Mouse (Mus musculus) midbrain, embryonic 15.5 days (tissue): ENCODE measurements around the gene Ppp1r37. TPM values are rescaled to one million over a fixed set of nuclear protein-coding genes. Genes with fewer than 3 reads are reported as not detected.

ENCODE experiments used
- ATAC-seq: fragments of 200-750 bp; cut with Nextera tagmentation; replicated peaks from 2 replicates; pipeline ENCODE4 v1.8.0; 2017; ENCODE audit warnings: moderate TSS enrichment
- H3K27ac ChIP-seq: fragments of 300-500 bp; sonication (generic); 2 replicates; pipeline ENCODE4 v1.5.1; 2015; ENCODE audit warnings: mild to moderate bottlenecking, inconsistent platforms
- H3K27me3 ChIP-seq: fragments of 300-500 bp; sonication (generic); replicated peaks from 2 replicates; pipeline ENCODE4 v1.6.1; 2015; ENCODE audit warnings: inconsistent platforms
- H3K36me3 ChIP-seq: fragments of 300-500 bp; sonication (generic); replicated peaks from 2 replicates; pipeline ENCODE4 v1.6.1; 2015; ENCODE audit warnings: inconsistent platforms
- H3K4me1 ChIP-seq: fragments of 300-500 bp; sonication (generic); 2 replicates; pipeline ENCODE4 v1.6.1; 2015; ENCODE audit warnings: inconsistent platforms
- H3K4me2 ChIP-seq: fragments of 300-500 bp; sonication (generic); 2 replicates; pipeline ENCODE4 v1.6.1; 2015; ENCODE audit warnings: inconsistent platforms, mild to moderate bottlenecking, moderate library complexity
- H3K4me3 ChIP-seq: fragments of 300-500 bp; sonication (generic); 2 replicates; pipeline ENCODE4 v1.5.1; 2015; ENCODE audit warnings: mild to moderate bottlenecking, inconsistent platforms
- H3K9ac ChIP-seq: fragments of 300-500 bp; sonication (generic); 2 replicates; pipeline ENCODE4 v1.6.1; 2015; ENCODE audit warnings: mild to moderate bottlenecking, inconsistent platforms
- H3K9me3 ChIP-seq: fragments of 300-500 bp; sonication (generic); 2 replicates; pipeline ENCODE4 v1.6.1; 2016; ENCODE audit warnings: inconsistent platforms
- WGBS: fragments of 180-500 bp; shearing (Covaris S2); methylation state at CpG from one replicate; pipeline ENCODE4 v1.1.7; 2015; ENCODE audit warnings: mixed read lengths; 5-methylcytosine and 5-hydroxymethylcytosine counted together
- polyA plus RNA-seq: library from polyadenylated mRNA; unstranded; fragments of >200 nt; fragmentation: Nextera tagmentation; extraction: Ambion mirVana; gene quantifications from 2 replicates; pipeline ENCODE4 v1.2.1, GENCODE M21; 2015

Gene Ppp1r37
- polyA plus RNA-seq, 1 experiment from 2014 or later, result 44.0 TPM

- ATAC-seq, result no peak
- WGBS, result 71% methylated on average over 2 of the region's 2 CpGs
- H3K9me3 ChIP-seq, result no peaks in the 10 kb centered on the region
Measured at GRCm38 (mm10) chr7:19547344-19547969, 15.4 kb downstream of the Ppp1r37 start.

GRCm38 (mm10) chr7:19546007-19546406 is 16.9 kb downstream of the Ppp1r37 start:
- no peaks in the 10 kb centered on the region for H3K9me3 ChIP-seq
- H3K4me2 ChIP-seq, result no peak overlapping the region
- no peaks in the 10 kb centered on the region for H3K27me3 ChIP-seq
- no peak for ATAC-seq
- 68% methylated on average over 3 of the region's 3 CpGs for WGBS
- no peak overlapping the region for H3K4me3 ChIP-seq
- no peak overlapping the region for H3K9ac ChIP-seq
- H3K27ac ChIP-seq, result no peak overlapping the region
- H3K36me3 ChIP-seq, result no peaks in the 10 kb centered on the region
- H3K4me1 ChIP-seq, result peaks cover 18% of the 10 kb centered on the region

More at GRCm38 (mm10) chr7:19547344-19547969, 15.4 kb downstream of the Ppp1r37 start:
- no peaks in the 10 kb centered on the region for H3K36me3 ChIP-seq
- peaks cover 5% of the 10 kb centered on the region for H3K4me1 ChIP-seq
- H3K27me3 ChIP-seq, result no peaks in the 10 kb centered on the region
- no peak overlapping the region for H3K9ac ChIP-seq
- H3K4me2 ChIP-seq, result no peak overlapping the region
- no peak overlapping the region for H3K27ac ChIP-seq
- H3K4me3 ChIP-seq, result no peak overlapping the region

- H3K27me3 ChIP-seq, result no peaks in the 10 kb centered on the region
- no peaks in the 10 kb centered on the region for H3K9me3 ChIP-seq
- H3K4me3 ChIP-seq, result no peak overlapping the region
- H3K4me2 ChIP-seq, result no peak overlapping the region
- H3K4me1 ChIP-seq, result peaks cover 18% of the 10 kb centered on the region
- WGBS, result 60% methylated on average over 6 of the region's 6 CpGs
- ATAC-seq, result no peak
- H3K9ac ChIP-seq, result no peak overlapping the region
- no peaks in the 10 kb centered on the region for H3K36me3 ChIP-seq
- no peak overlapping the region for H3K27ac ChIP-seq
Measured at GRCm38 (mm10) chr7:19543584-19543983, 19.3 kb downstream of the Ppp1r37 start.

- WGBS, result 51% methylated on average over 8 of the region's 8 CpGs
- peaks cover 21% of the 10 kb centered on the region for H3K4me1 ChIP-seq
- no peak overlapping the region for H3K9ac ChIP-seq
- H3K36me3 ChIP-seq, result no peaks in the 10 kb centered on the region
- no peak overlapping the region for H3K4me2 ChIP-seq
- no peak overlapping the region for H3K27ac ChIP-seq
- ATAC-seq, result peak; percentile 59
- no peak overlapping the region for H3K4me3 ChIP-seq
- no peaks in the 10 kb centered on the region for H3K27me3 ChIP-seq
- no peaks in the 10 kb centered on the region for H3K9me3 ChIP-seq
Measured at GRCm38 (mm10) chr7:19542155-19542691, 20.7 kb downstream of the Ppp1r37 start.

GRCm38 (mm10) chr7:19541681-19542154 is 21.2 kb downstream of the Ppp1r37 start:
- Histone ChIP-seq H3K27ac (no peak overlapping the region), H3K9ac (no peak overlapping the region), H3K36me3 (no peaks in the 10 kb centered on the region), H3K9me3 (no peaks in the 10 kb centered on the region), H3K4me3 (no peak overlapping the region), H3K27me3 (no peaks in the 10 kb centered on the region), H3K4me1 (peaks cover 21% of the 10 kb centered on the region), H3K4me2 (no peak overlapping the region)
- peak; percentile 24; the same call in 1 of the 2 replicates for ATAC-seq
- WGBS, result 58% methylated on average over 7 of the region's 7 CpGs

- no peak for ATAC-seq
- Histone ChIP-seq H3K4me3 (no peak overlapping the region), H3K9me3 (no peaks in the 10 kb centered on the region), H3K27me3 (no peaks in the 10 kb centered on the region), H3K9ac (no peak overlapping the region), H3K4me2 (no peak overlapping the region), H3K4me1 (peaks cover 21% of the 10 kb centered on the region), H3K27ac (no peak overlapping the region), H3K36me3 (no peaks in the 10 kb centered on the region)
- 93% methylated on average over 2 of the region's 2 CpGs for WGBS
Measured at GRCm38 (mm10) chr7:19540771-19541566, 21.9 kb downstream of the Ppp1r37 start.

- Histone ChIP-seq H3K4me3 (no peak overlapping the region), H3K27ac (no peak overlapping the region), H3K9me3 (no peaks in the 10 kb centered on the region), H3K27me3 (no peaks in the 10 kb centered on the region), H3K36me3 (peaks cover 29% of the 10 kb centered on the region; the same call in 1 of the 2 replicates), H3K4me1 (peaks cover 3% of the 10 kb centered on the region; the same call in 1 of the 2 replicates), H3K9ac (no peak overlapping the region), H3K4me2 (no peak overlapping the region)
- 94% methylated on average over 10 of the region's 10 CpGs for WGBS
- ATAC-seq, result no peak
Measured at GRCm38 (mm10) chr7:19534676-19535075, 28.2 kb downstream of the Ppp1r37 start.

GRCm38 (mm10) chr7:19532240-19532639 is 30.6 kb downstream of the Ppp1r37 start:
- H3K27me3 ChIP-seq, result no peaks in the 10 kb centered on the region
- H3K4me2 ChIP-seq, result no peak overlapping the region
- H3K9ac ChIP-seq, result no peak overlapping the region
- no peak overlapping the region for H3K27ac ChIP-seq
- H3K4me3 ChIP-seq, result no peak overlapping the region
- peaks cover 29% of the 10 kb centered on the region; the same call in 1 of the 2 replicates for H3K36me3 ChIP-seq
- WGBS, result 88% methylated on average over 14 of the region's 14 CpGs
- H3K9me3 ChIP-seq, result no peaks in the 10 kb centered on the region
- no peak for ATAC-seq
- no peaks in the 10 kb centered on the region for H3K4me1 ChIP-seq

GRCm38 (mm10) chr7:19531077-19531476 is 31.8 kb downstream of the Ppp1r37 start:
- ATAC-seq, result no peak
- Histone ChIP-seq H3K4me1 (no peaks in the 10 kb centered on the region), H3K9ac (no peak overlapping the region), H3K36me3 (peaks cover 29% of the 10 kb centered on the region; the same call in 1 of the 2 replicates), H3K9me3 (no peaks in the 10 kb centered on the region), H3K4me2 (no peak overlapping the region), H3K27ac (no peak overlapping the region), H3K27me3 (no peaks in the 10 kb centered on the region), H3K4me3 (no peak overlapping the region)
- 76% methylated on average over 10 of the region's 10 CpGs for WGBS

GRCm38 (mm10) chr7:19525105-19525481 is 37.8 kb downstream of the Ppp1r37 start:
- peaks cover 23% of the 10 kb centered on the region for H3K4me1 ChIP-seq
- WGBS, result 71% methylated on average over 2 of the region's 2 CpGs
- no peak overlapping the region for H3K4me3 ChIP-seq
- H3K36me3 ChIP-seq, result no peaks in the 10 kb centered on the region
- no peak overlapping the region for H3K4me2 ChIP-seq
- no peaks in the 10 kb centered on the region for H3K9me3 ChIP-seq
- ATAC-seq, result no peak
- H3K9ac ChIP-seq, result no peak overlapping the region
- no peak overlapping the region for H3K27ac ChIP-seq
- peaks cover 53% of the 10 kb centered on the region for H3K27me3 ChIP-seq

GRCm38 (mm10) chr7:19524420-19525104 is 38.3 kb downstream of the Ppp1r37 start:
- Histone ChIP-seq H3K27me3 (peaks cover 58% of the 10 kb centered on the region), H3K36me3 (no peaks in the 10 kb centered on the region), H3K4me2 (peak overlapping the region; percentile 87), H3K4me1 (peaks cover 29% of the 10 kb centered on the region), H3K9me3 (no peaks in the 10 kb centered on the region), H3K27ac (no peak overlapping the region; the same call in 1 of the 2 replicates), H3K4me3 (peak overlapping the region; percentile 41), H3K9ac (peak overlapping the region; percentile 37)
- WGBS, result 13% methylated on average over 24 of the region's 24 CpGs
- ATAC-seq, result peak; percentile 28; the same call in 1 of the 2 replicates
